Mouse (Mus musculus): ENCODE results near the gene Dlg2. TPM values are rescaled to one million over a fixed set of nuclear protein-coding genes. Genes with fewer than 3 reads are reported as not detected.

The Dlg2 gene
- polyA plus RNA-seq, 1 experiment from 2014 or later, result 38.4 TPM

- Histone ChIP-seq H3K4me2 (ENCODE audit: low read length) (no peak overlapping the region), H3K27ac (ENCODE audit: low read length) (no peak overlapping the region), H3K36me3 (ENCODE audit: control insufficient read depth, insufficient read depth) (no peaks in the 10 kb centered on the region), H3K4me1 (replicated peaks; ENCODE audit: control insufficient read depth, insufficient read depth, low read length) (peaks cover 13% of the 10 kb centered on the region), H3K4me3 (replicated peaks; ENCODE audit: low read length) (no peak overlapping the region), H3K9ac (replicated peaks; ENCODE audit: low read depth, low read length) (no peak overlapping the region), H3K27me3 (replicated peaks; ENCODE audit: control insufficient read depth, insufficient read depth, low read length) (no peaks in the 10 kb centered on the region), H3K9me3 (ENCODE audit: control insufficient read depth, low read length) (no peaks in the 10 kb centered on the region)
- no peak for ATAC-seq
Observed at GRCm38 (mm10) chr7:92370521-92370920, 1894.0 kb downstream of the Dlg2 start.

GRCm38 (mm10) chr7:92371638-92372037 is 1895.2 kb downstream of the Dlg2 start:
- Histone ChIP-seq H3K27ac (ENCODE audit: low read length) (no peak overlapping the region), H3K9me3 (ENCODE audit: control insufficient read depth, low read length) (no peaks in the 10 kb centered on the region), H3K4me1 (replicated peaks; ENCODE audit: control insufficient read depth, insufficient read depth, low read length) (peaks cover 13% of the 10 kb centered on the region), H3K4me2 (ENCODE audit: low read length) (no peak overlapping the region), H3K27me3 (replicated peaks; ENCODE audit: control insufficient read depth, insufficient read depth, low read length) (no peaks in the 10 kb centered on the region), H3K9ac (replicated peaks; ENCODE audit: low read depth, low read length) (no peak overlapping the region), H3K4me3 (replicated peaks; ENCODE audit: low read length) (no peak overlapping the region), H3K36me3 (ENCODE audit: control insufficient read depth, insufficient read depth) (no peaks in the 10 kb centered on the region)
- ATAC-seq, result 0 out of 2 replicates have a peak, but pooled peaks have one; percentile 15
- WGBS, result 46% methylated on average over 4 of the region's 4 CpGs

- H3K4me1 ChIP-seq (replicated peaks; ENCODE audit: control insufficient read depth, insufficient read depth, low read length), result peaks cover 9% of the 10 kb centered on the region
- H3K27ac ChIP-seq (ENCODE audit: low read length), result peak overlapping the region; percentile 28
- ATAC-seq, result peak; percentile 24; the same call in 1 of the 2 replicates
Observed at GRCm38 (mm10) chr7:92373863-92374357, 1897.4 kb downstream of the Dlg2 start.

GRCm38 (mm10) chr7:92383913-92384484 is 1907.5 kb downstream of the Dlg2 start:
- Histone ChIP-seq H3K4me1 (replicated peaks; ENCODE audit: control insufficient read depth, insufficient read depth, low read length) (no peaks in the 10 kb centered on the region), H3K9me3 (ENCODE audit: control insufficient read depth, low read length) (no peaks in the 10 kb centered on the region), H3K9ac (replicated peaks; ENCODE audit: low read depth, low read length) (no peak overlapping the region), H3K36me3 (ENCODE audit: control insufficient read depth, insufficient read depth) (no peaks in the 10 kb centered on the region), H3K4me3 (replicated peaks; ENCODE audit: low read length) (no peak overlapping the region), H3K4me2 (ENCODE audit: low read length) (no peak overlapping the region), H3K27me3 (replicated peaks; ENCODE audit: control insufficient read depth, insufficient read depth, low read length) (no peaks in the 10 kb centered on the region), H3K27ac (ENCODE audit: low read length) (no peak overlapping the region)
- 18% methylated on average over 5 of the region's 5 CpGs for WGBS
- ATAC-seq, result peak; percentile 62; the same call in 1 of the 2 replicates

More at GRCm38 (mm10) chr7:92373863-92374357, 1897.4 kb downstream of the Dlg2 start:
- Histone ChIP-seq H3K27me3 (replicated peaks; ENCODE audit: control insufficient read depth, insufficient read depth, low read length) (no peaks in the 10 kb centered on the region), H3K4me2 (ENCODE audit: low read length) (no peak overlapping the region), H3K9me3 (ENCODE audit: control insufficient read depth, low read length) (no peaks in the 10 kb centered on the region), H3K36me3 (ENCODE audit: control insufficient read depth, insufficient read depth) (no peaks in the 10 kb centered on the region), H3K4me3 (replicated peaks; ENCODE audit: low read length) (no peak overlapping the region), H3K9ac (replicated peaks; ENCODE audit: low read depth, low read length) (no peak overlapping the region)
- WGBS, result 75% methylated on average over 5 of the region's 5 CpGs

GRCm38 (mm10) chr7:92392052-92392640 is 1915.7 kb downstream of the Dlg2 start:
- no peaks in the 10 kb centered on the region for H3K4me1 ChIP-seq (replicated peaks; ENCODE audit: control insufficient read depth, insufficient read depth, low read length)
- H3K27ac ChIP-seq (ENCODE audit: low read length), result no peak overlapping the region
- no peak for ATAC-seq
- H3K4me2 ChIP-seq (ENCODE audit: low read length), result no peak overlapping the region
- H3K36me3 ChIP-seq (ENCODE audit: control insufficient read depth, insufficient read depth), result no peaks in the 10 kb centered on the region
- 89% methylated on average over 6 of the region's 6 CpGs for WGBS
- H3K4me3 ChIP-seq (replicated peaks; ENCODE audit: low read length), result no peak overlapping the region
- H3K27me3 ChIP-seq (replicated peaks; ENCODE audit: control insufficient read depth, insufficient read depth, low read length), result no peaks in the 10 kb centered on the region
- H3K9ac ChIP-seq (replicated peaks; ENCODE audit: low read depth, low read length), result no peak overlapping the region
- H3K9me3 ChIP-seq (ENCODE audit: control insufficient read depth, low read length), result no peaks in the 10 kb centered on the region

GRCm38 (mm10) chr7:92396783-92397182 is 1920.3 kb downstream of the Dlg2 start:
- Histone ChIP-seq H3K36me3 (ENCODE audit: control insufficient read depth, insufficient read depth) (no peaks in the 10 kb centered on the region), H3K27me3 (replicated peaks; ENCODE audit: control insufficient read depth, insufficient read depth, low read length) (no peaks in the 10 kb centered on the region), H3K4me1 (replicated peaks; ENCODE audit: control insufficient read depth, insufficient read depth, low read length) (peaks cover 13% of the 10 kb centered on the region), H3K9ac (replicated peaks; ENCODE audit: low read depth, low read length) (no peak overlapping the region), H3K9me3 (ENCODE audit: control insufficient read depth, low read length) (no peaks in the 10 kb centered on the region), H3K4me3 (replicated peaks; ENCODE audit: low read length) (no peak overlapping the region), H3K4me2 (ENCODE audit: low read length) (no peak overlapping the region), H3K27ac (ENCODE audit: low read length) (no peak overlapping the region)
- no peak for ATAC-seq
- WGBS, result 53% methylated on average over 1 of the region's 1 CpGs

GRCm38 (mm10) chr7:92398841-92399240 is 1922.4 kb downstream of the Dlg2 start:
- ATAC-seq, result no peak
- Histone ChIP-seq H3K27me3 (replicated peaks; ENCODE audit: control insufficient read depth, insufficient read depth, low read length) (no peaks in the 10 kb centered on the region), H3K4me3 (replicated peaks; ENCODE audit: low read length) (no peak overlapping the region), H3K4me2 (ENCODE audit: low read length) (no peak overlapping the region), H3K9ac (replicated peaks; ENCODE audit: low read depth, low read length) (no peak overlapping the region), H3K9me3 (ENCODE audit: control insufficient read depth, low read length) (no peaks in the 10 kb centered on the region), H3K36me3 (ENCODE audit: control insufficient read depth, insufficient read depth) (no peaks in the 10 kb centered on the region), H3K27ac (ENCODE audit: low read length) (no peak overlapping the region), H3K4me1 (replicated peaks; ENCODE audit: control insufficient read depth, insufficient read depth, low read length) (peaks cover 14% of the 10 kb centered on the region)
- WGBS, result 50% methylated on average over 1 of the region's 1 CpGs

- 31% methylated on average over 1 of the region's 1 CpGs for WGBS
- Histone ChIP-seq H3K27me3 (replicated peaks; ENCODE audit: control insufficient read depth, insufficient read depth, low read length) (no peaks in the 10 kb centered on the region), H3K4me2 (ENCODE audit: low read length) (no peak overlapping the region), H3K36me3 (ENCODE audit: control insufficient read depth, insufficient read depth) (no peaks in the 10 kb centered on the region), H3K27ac (ENCODE audit: low read length) (peak overlapping the region; percentile 61), H3K4me3 (replicated peaks; ENCODE audit: low read length) (no peak overlapping the region), H3K4me1 (replicated peaks; ENCODE audit: control insufficient read depth, insufficient read depth, low read length) (peaks cover 14% of the 10 kb centered on the region), H3K9me3 (ENCODE audit: control insufficient read depth, low read length) (no peaks in the 10 kb centered on the region), H3K9ac (replicated peaks; ENCODE audit: low read depth, low read length) (no peak overlapping the region)
- peak; percentile 41; the same call in 1 of the 2 replicates for ATAC-seq
Observed at GRCm38 (mm10) chr7:92400551-92400950, 1924.1 kb downstream of the Dlg2 start.

GRCm38 (mm10) chr7:92401001-92401688 is 1924.7 kb downstream of the Dlg2 start:
- Histone ChIP-seq H3K9ac (replicated peaks; ENCODE audit: low read depth, low read length) (no peak overlapping the region), H3K9me3 (ENCODE audit: control insufficient read depth, low read length) (no peaks in the 10 kb centered on the region), H3K27me3 (replicated peaks; ENCODE audit: control insufficient read depth, insufficient read depth, low read length) (no peaks in the 10 kb centered on the region), H3K27ac (ENCODE audit: low read length) (peak overlapping the region; percentile 61), H3K36me3 (ENCODE audit: control insufficient read depth, insufficient read depth) (no peaks in the 10 kb centered on the region), H3K4me2 (ENCODE audit: low read length) (no peak overlapping the region), H3K4me1 (replicated peaks; ENCODE audit: control insufficient read depth, insufficient read depth, low read length) (peaks cover 14% of the 10 kb centered on the region), H3K4me3 (replicated peaks; ENCODE audit: low read length) (no peak overlapping the region)
- ATAC-seq, result peak; percentile 59
- WGBS, result 23% methylated on average over 4 of the region's 4 CpGs
